Mouse (Mus musculus) cerebellum, adult (tissue): ENCODE measurements around the gene Pym1.

Experiments used
- ATAC-seq: cut with Nextera tagmentation; 2 replicates; pipeline ENCODE4 v1.9.2; 2017; ENCODE audit warnings: mild to moderate bottlenecking, moderate library complexity, mixed read lengths; ENCODE audit not compliant: insufficient number of reproducible peaks, low FRiP score, low TSS enrichment

Gene Pym1

DNA sequence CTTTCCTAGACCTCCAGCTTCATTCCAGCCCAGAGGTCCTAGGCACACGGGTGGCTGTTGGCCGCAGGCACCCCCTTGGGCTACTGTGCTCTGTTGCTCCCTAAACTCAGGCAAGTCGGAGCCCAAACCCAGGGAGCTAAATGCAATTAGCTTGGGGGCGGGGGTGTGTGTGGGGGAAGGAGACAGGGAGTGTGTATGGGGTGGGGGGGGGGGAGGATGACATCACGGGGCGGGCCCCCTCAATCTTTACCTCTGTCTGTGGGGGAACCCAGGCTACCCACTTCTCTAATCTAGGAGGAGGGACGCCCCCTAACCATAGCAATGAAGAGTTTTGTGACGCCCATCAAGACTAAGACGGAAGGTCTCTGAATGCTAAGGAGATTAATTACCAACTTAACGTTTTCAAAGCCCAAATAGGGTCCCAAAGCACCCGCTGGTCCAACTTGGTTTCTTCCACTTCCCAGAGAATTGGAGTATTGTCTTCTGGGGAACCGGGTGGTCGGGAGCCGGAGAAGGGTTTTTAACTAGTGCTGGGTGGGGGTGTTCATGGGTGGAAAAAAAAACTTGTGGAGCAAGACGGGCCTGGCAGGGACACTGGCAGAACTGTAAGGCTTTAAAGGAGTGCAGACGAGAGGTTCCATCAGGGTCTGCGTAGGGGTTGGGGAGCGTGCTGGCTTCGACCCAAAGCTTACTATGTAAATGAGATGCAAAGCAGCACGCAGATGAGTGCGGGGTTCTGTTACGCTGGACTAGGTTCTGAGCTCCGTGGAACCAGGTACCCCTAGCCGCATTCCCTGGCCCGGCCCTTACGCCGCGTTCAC lies 56.8 kb downstream of the Pym1 start, which contains the start of gene Tmem198b:
TSS of gene Tmem198b (minus strand) at position 100 of the 821 bp plus-strand sequence.
- ATAC-seq, result peak; percentile 8

DNA sequence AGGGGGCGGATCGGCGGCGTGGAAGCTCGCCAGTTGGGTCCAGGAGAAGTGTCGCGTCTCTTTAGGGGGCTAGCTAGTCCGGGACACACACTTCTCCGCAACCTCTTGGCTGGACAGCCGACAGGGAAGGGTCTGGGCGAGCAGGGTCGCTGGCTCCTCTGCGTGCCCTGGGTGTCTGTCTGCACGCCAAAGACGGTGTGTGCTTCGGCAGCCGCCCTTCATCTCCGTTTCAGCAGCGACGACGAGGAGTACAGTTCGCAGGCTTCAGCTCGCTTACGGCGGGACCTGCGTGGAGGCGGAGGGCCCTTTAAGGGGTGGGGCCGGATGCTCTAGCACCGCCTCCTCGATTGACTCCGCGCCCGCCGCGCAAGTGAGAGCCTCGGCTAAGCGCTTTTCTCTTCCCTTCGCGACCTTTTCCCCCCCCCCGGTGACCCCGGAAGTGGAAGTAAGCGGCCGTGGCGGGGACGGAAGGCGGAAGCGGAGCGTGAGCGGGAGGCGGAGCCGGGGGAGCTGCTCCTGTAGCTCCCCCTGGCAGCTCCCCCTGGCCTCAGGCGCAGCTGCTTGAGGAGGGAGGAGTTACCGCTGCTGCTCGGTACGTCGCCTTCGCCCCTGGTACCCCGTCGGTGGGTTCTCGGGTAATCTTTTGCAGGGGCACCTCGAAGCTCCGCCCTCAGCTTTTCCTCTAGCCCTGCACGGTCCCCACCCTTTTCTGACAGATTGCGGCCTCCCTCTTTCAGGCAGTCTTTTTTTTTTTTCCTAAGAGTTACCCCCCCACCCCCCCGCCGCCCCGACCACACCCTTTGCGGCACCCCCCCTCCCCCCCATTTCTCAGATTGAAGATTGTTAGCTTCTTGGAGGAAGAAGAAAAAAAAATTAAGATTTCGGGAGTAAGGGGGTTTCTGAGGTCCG lies 57.7 kb downstream of the Pym1 start:
- ATAC-seq, result peak; percentile 85

DNA sequence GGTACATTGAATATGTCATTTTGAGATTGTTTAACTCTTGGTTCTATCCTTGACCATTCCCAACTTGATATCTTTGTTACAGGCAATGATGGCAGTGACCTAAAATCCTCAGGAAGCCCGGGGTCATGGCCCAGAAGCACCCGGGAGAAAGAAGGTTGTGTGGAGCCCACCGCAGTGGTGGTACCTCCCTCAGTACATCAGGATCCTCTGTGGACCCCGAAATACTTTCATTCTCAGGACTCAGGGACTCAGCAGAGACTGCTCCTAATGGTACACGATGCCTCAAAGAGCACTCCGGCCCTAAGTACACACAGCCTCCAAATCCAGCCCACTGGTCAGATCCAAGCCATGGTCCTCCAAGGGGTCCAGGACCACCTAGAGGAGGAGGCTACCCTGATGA lies 58.4 kb downstream of the Pym1 start:
- ATAC-seq, result no peak

DNA sequence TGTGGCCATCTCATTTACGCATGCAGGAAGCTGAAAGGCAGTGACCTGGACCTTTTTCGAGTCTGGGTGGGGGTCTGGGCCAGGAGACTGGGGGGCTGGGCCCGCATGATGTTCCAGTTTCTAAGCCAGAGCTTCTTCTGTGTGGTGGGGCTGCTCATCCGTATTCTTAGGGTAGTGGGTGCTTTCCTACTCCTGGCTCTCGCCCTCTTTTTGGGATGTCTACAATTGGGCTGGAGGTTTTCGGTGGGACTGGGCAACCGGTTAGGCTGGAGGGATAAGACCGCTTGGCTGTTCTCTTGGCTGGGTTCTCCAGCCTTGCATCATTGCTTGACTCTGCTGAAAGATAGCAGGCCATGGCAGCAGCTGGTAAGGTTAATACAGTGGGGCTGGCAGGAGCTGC lies 59.3 kb downstream of the Pym1 start:
- no peak for ATAC-seq
